Mouse (Mus musculus) brain, embryonic 14.5 days (tissue): Measurements from ENCODE around the gene Morn3.

Experiments
- CTCF ChIP-seq: fragments of 200-500 bp; IDR thresholded peaks from 2 replicates; pipeline ENCODE4 v1.5.1; 2012; ENCODE audit warnings: inconsistent platforms, mild to moderate bottlenecking, moderate library complexity, borderline replicate concordance; ENCODE audit not compliant: insufficient read depth, insufficient read length; ENCODE audit errors: extremely low read depth
- POLR2A ChIP-seq: fragments of 200-500 bp; IDR thresholded peaks from 2 replicates; pipeline ENCODE4 v1.6.1; 2012; ENCODE audit warnings: mild to moderate bottlenecking, inconsistent platforms, borderline replicate concordance; ENCODE audit not compliant: poor library complexity, insufficient read depth, insufficient read length, severe bottlenecking; ENCODE audit errors: extremely low read depth

DNA sequence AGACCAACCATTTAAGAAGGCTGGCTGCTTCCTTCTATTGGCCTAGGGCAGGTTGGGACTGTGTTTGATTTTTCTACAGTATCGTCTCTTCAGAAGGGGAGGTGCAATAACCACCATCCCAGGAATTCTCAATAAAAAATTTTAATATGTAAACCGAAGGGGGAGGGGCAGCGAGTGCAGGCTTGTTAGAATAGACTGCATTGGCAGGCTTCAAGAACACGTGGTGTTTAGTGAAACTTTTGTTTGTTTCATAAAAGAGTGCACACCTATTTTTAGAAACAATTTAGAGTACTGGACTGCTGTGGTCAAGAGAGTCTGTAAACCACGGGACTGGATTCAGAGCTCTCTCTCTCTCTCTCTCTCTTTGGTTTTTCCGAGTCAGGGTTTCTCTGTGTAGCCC, 23.8 kb downstream of the Morn3 start:
- TF ChIP-seq POLR2A (no peak), CTCF (no peak)
